Mouse (Mus musculus) MEL (cell line): Measurements from ENCODE around the gene Dgcr8. TPM values are rescaled to one million over a fixed set of nuclear protein-coding genes. Genes with fewer than 3 reads are reported as not detected.

ENCODE experiments used
- DNase-seq: peaks from one replicate; pipeline ENCODE4 v3.0.0; 2011; ENCODE audit warnings: low read depth, low spot score
- H3K27ac ChIP-seq: 2 replicates; pipeline ENCODE4 v1.5.1; 2012; ENCODE audit warnings: low read depth, mild to moderate bottlenecking, control low read depth, low read length, moderate library complexity; ENCODE audit not compliant: control insufficient read depth
- H3K27me3 ChIP-seq, 2 experiments: fragments of 150-350 bp in 1 of 2; sonication (generic) in 1 of 2; 2 replicates each; pipeline ENCODE4 v1.6.1; 2012; ENCODE audit warnings: low read length in 2 of 2, mild to moderate bottlenecking in 2 of 2, improper control_type of control experiment in 1 of 2, moderate library complexity in 1 of 2; ENCODE audit not compliant: insufficient read depth in 2 of 2, control insufficient read depth in 1 of 2
- H3K36me3 ChIP-seq, 2 experiments: 2 replicates each; pipeline ENCODE4 v1.6.1; 2012 to 2014; ENCODE audit warnings: low read length in 2 of 2, improper control_type of control experiment in 1 of 2, inconsistent platforms in 1 of 2, mild to moderate bottlenecking in 1 of 2; ENCODE audit not compliant: insufficient read depth in 2 of 2, control insufficient read depth in 1 of 2
- H3K4me1 ChIP-seq, 2 experiments: fragments of 150-350 bp in 1 of 2; sonication (generic) in 1 of 2; 2 replicates each; pipeline ENCODE4 v1.6.1; 2012; ENCODE audit warnings: low read length in 2 of 2, improper control_type of control experiment in 1 of 2, mild to moderate bottlenecking in 1 of 2; ENCODE audit not compliant: insufficient read depth in 2 of 2, control insufficient read depth in 1 of 2
- H3K4me3 ChIP-seq, 2 experiments: fragments of 150-350 bp in 1 of 2; sonication (generic) in 1 of 2; 2 replicates each; pipeline ENCODE4 v1.5.1; 2012; ENCODE audit warnings: low read depth in 2 of 2, low read length in 2 of 2, mild to moderate bottlenecking in 2 of 2, moderate library complexity in 2 of 2, control low read depth in 1 of 2, improper control_type of control experiment in 1 of 2; ENCODE audit not compliant: control insufficient read depth in 1 of 2, insufficient read depth in 1 of 2
- H3K79me2 ChIP-seq: 2 replicates; pipeline ENCODE4 v1.6.1; 2012; ENCODE audit warnings: mild to moderate bottlenecking, low read length, moderate library complexity; ENCODE audit not compliant: control insufficient read depth, poor library complexity, insufficient read depth
- H3K9ac ChIP-seq: 2 replicates; pipeline ENCODE4 v1.6.1; 2012; ENCODE audit warnings: low read depth, mild to moderate bottlenecking, control low read depth, low read length, moderate library complexity; ENCODE audit not compliant: control insufficient read depth, poor library complexity, severe bottlenecking
- H3K9me3 ChIP-seq: fragments of 150-350 bp; sonication (generic); replicated peaks from 2 replicates; pipeline ENCODE4 v1.6.1; 2012; ENCODE audit warnings: mild to moderate bottlenecking, low read length, improper control_type of control experiment, moderate library complexity; ENCODE audit not compliant: insufficient read depth
- CHD1 ChIP-seq: IDR thresholded peaks from 2 replicates; pipeline ENCODE4 v1.6.1; 2012; ENCODE audit warnings: low read depth, mild to moderate bottlenecking, inconsistent platforms, low read length, improper control_type of control experiment
- NRF1 ChIP-seq: IDR thresholded peaks from 2 replicates; pipeline ENCODE4 v1.6.1; 2014; ENCODE audit warnings: low read depth, mild to moderate bottlenecking, inconsistent platforms, low read length, improper control_type of control experiment, moderate library complexity; ENCODE audit not compliant: poor library complexity, insufficient read depth, severe bottlenecking
- POLR2A ChIP-seq, 2 experiments: IDR thresholded peaks; 2 replicates each; pipeline ENCODE4 v1.6.1; 2011 to 2012; ENCODE audit warnings: low read length in 2 of 2, mild to moderate bottlenecking in 2 of 2, control low read depth in 1 of 2, improper control_type of control experiment in 1 of 2, low read depth in 1 of 2, moderate library complexity in 1 of 2; ENCODE audit not compliant: control insufficient read depth in 1 of 2, insufficient read depth in 1 of 2, poor library complexity in 1 of 2
- TBP ChIP-seq: IDR thresholded peaks from 2 replicates; pipeline ENCODE4 v1.8.0; 2011; ENCODE audit warnings: low read depth, low read length, improper control_type of control experiment
- ZMIZ1 ChIP-seq: IDR thresholded peaks from 2 replicates; pipeline ENCODE4 v1.6.1; 2012; ENCODE audit warnings: low read depth, mild to moderate bottlenecking, inconsistent platforms, low read length, improper control_type of control experiment, moderate library complexity
- polyA plus RNA-seq, 2 experiments: library from polyadenylated mRNA; stranded (reverse) in 1 of 2; unstranded in 1 of 2; fragments of >175 nt in 1 of 2; fragments of >200 nt in 1 of 2; gene quantifications; 2 replicates each; pipeline versions ENCODE4 v1.2.1 to v1.2.4; 2012; ENCODE audit warnings: low replicate concordance in 2 of 2, low read depth in 1 of 2; ENCODE audit not compliant: insufficient read length in 2 of 2, insufficient read depth in 1 of 2, missing spikeins in 1 of 2
- total RNA-seq: library from RNA; depleted of rRNA; stranded (reverse); fragments of 300-350 nt; gene quantifications from 2 replicates; pipeline ENCODE4 v1.2.3, GENCODE M21; 2012

Gene Dgcr8
- total and polyA plus RNA-seq, 3 experiments: 39.6 to 40.3 TPM; not detected in 1

- H3K4me3 ChIP-seq: no peak within 1 kb of the TSS
- TF ChIP-seq POLR2A (IDR thresholded peaks at IDR 0.05; ENCODE audit: control insufficient read depth in 1 of 2, insufficient read depth in 1 of 2, low read depth in 1 of 2, low read length in 2 of 2, poor library complexity in 1 of 2) (peak in 1 of 2 experiments; percentile 28; a peak in 1 of 4 replicates), CHD1 (no peak)
- TF ChIP-seq, all 39 proteins: peak for 1
- Histone ChIP-seq H3K9ac (no peak within 1 kb of the TSS), H3K27me3 (no peaks in the 10 kb centered on the region), H3K36me3 (peaks cover 4 to 38% of the 10 kb centered on the region in 2 experiments; a peak in 3 of 4 replicates), H3K79me2 (no peaks in the 10 kb centered on the region), H3K9me3 (no peaks in the 10 kb centered on the region), H3K27ac (no peak within 1 kb of the TSS), H3K4me1 (no peaks in the 10 kb centered on the region)
- no peak for DNase-seq
These were observed 30.8 kb downstream of the Dgcr8 start, which contains the start of gene Gm49776 for GRCm38 (mm10) chr16:18258221-18258620. Gene Gm49776, minus strand, starts transcription at chr16:18258321.

- Histone ChIP-seq H3K9ac (no peak overlapping the region), H3K79me2 (peaks cover 26% of the 10 kb centered on the region)
- TF ChIP-seq NRF1: no peak
- peak in 1 of 2 experiments; percentile 51; a peak in 1 of 4 replicates for TF ChIP-seq POLR2A (IDR thresholded peaks at IDR 0.05; ENCODE audit: control insufficient read depth in 1 of 2, insufficient read depth in 1 of 2, low read depth in 1 of 2, low read length in 2 of 2, poor library complexity in 1 of 2)
These were observed 35.2 kb downstream of the Dgcr8 start for GRCm38 (mm10) chr16:18253866-18254265.

GRCm38 (mm10) chr16:18252736-18253135 is 36.3 kb downstream of the Dgcr8 start:
- Histone ChIP-seq H3K9ac (no peak overlapping the region), H3K4me3 (no peak overlapping the region), H3K27me3 (no peaks in the 10 kb centered on the region), H3K79me2 (peaks cover 33% of the 10 kb centered on the region), H3K27ac (no peak overlapping the region), H3K4me1 (peaks cover 0 to 8% of the 10 kb centered on the region in 2 experiments; a peak in 1 of 4 replicates), H3K36me3 (peaks cover 21 to 22% of the 10 kb centered on the region in 2 experiments), H3K9me3 (no peaks in the 10 kb centered on the region)
- DNase-seq: peak; percentile 17
- TF ChIP-seq ZMIZ1 (peak; percentile 66), TBP (no peak), POLR2A (IDR thresholded peaks at IDR 0.05; ENCODE audit: control insufficient read depth in 1 of 2, insufficient read depth in 1 of 2, low read depth in 1 of 2, low read length in 2 of 2, poor library complexity in 1 of 2) (peak in 1 of 2 experiments; percentile 28; a peak in 2 of 4 replicates)

More at GRCm38 (mm10) chr16:18253866-18254265, 35.2 kb downstream of the Dgcr8 start:
- DNase-seq: peak; percentile 33
- no peak overlapping the region for H3K4me3 ChIP-seq
- H3K4me1 ChIP-seq: peaks cover 0 to 8% of the 10 kb centered on the region in 2 experiments; a peak in 1 of 4 replicates
- no peaks in the 10 kb centered on the region for H3K27me3 ChIP-seq
- H3K9me3 ChIP-seq: no peaks in the 10 kb centered on the region
- H3K27ac ChIP-seq: no peak overlapping the region
- H3K36me3 ChIP-seq: peaks cover 21 to 25% of the 10 kb centered on the region in 2 experiments
